Mouse (Mus musculus): ENCODE data around the gene S1pr4. TPM values are rescaled to one million over a fixed set of nuclear protein-coding genes. Genes with fewer than 3 reads are reported as not detected.

Gene S1pr4
- total and polyA plus RNA-seq, 2 experiments from 2014 or later = 0.39 TPM; not detected in 1

- ATAC-seq (no peak), DNase-seq (no peak)
- H3K27ac ChIP-seq (ENCODE audit: low read depth, low read length) = no peak overlapping the region
- no peak overlapping the region for H3K4me3 ChIP-seq (ENCODE audit: low read depth, low read length)
- H3K9me3 ChIP-seq (ENCODE audit: low read length) = no peaks in the 10 kb centered on the region
- H3K9ac ChIP-seq = no peak overlapping the region
- no peak overlapping the region for H3K4me2 ChIP-seq (ENCODE audit: low read depth)
- 74% methylated on average over 21 of the region's 21 CpGs for WGBS
- no peaks in the 10 kb centered on the region for H3K4me1 ChIP-seq (ENCODE audit: insufficient read depth)
- no peak for TF ChIP-seq CTCF (IDR thresholded peaks at IDR 0.05; ENCODE audit: low read depth)
- H3K36me3 ChIP-seq (ENCODE audit: insufficient read depth) = peaks cover 22% of the 10 kb centered on the region
- peaks cover 9% of the 10 kb centered on the region; the same call in 1 of the 2 replicates for H3K27me3 ChIP-seq (ENCODE audit: insufficient read depth, low read length)
Measured at GRCm38 (mm10) chr10:81459399-81459798, 40.5 kb downstream of the S1pr4 start.

GRCm38 (mm10) chr10:81458267-81458666 is 41.7 kb downstream of the S1pr4 start:
- no peak overlapping the region for H3K4me2 ChIP-seq (ENCODE audit: low read depth)
- no peak overlapping the region for H3K27ac ChIP-seq (ENCODE audit: low read depth, low read length)
- no peaks in the 10 kb centered on the region for H3K4me1 ChIP-seq (ENCODE audit: insufficient read depth)
- 80% methylated on average over 6 of the region's 6 CpGs for WGBS
- ATAC-seq (no peak), DNase-seq (no peak)
- H3K9me3 ChIP-seq (ENCODE audit: low read length) = no peaks in the 10 kb centered on the region
- no peak for TF ChIP-seq CTCF (IDR thresholded peaks at IDR 0.05; ENCODE audit: low read depth)
- H3K36me3 ChIP-seq (ENCODE audit: insufficient read depth) = peaks cover 12% of the 10 kb centered on the region
- H3K27me3 ChIP-seq (ENCODE audit: insufficient read depth, low read length) = peaks cover 20% of the 10 kb centered on the region
- no peak overlapping the region for H3K9ac ChIP-seq
- no peak overlapping the region for H3K4me3 ChIP-seq (ENCODE audit: low read depth, low read length)

- Histone ChIP-seq H3K27ac (ENCODE audit: low read depth, low read length) (no peak overlapping the region), H3K36me3 (ENCODE audit: insufficient read depth) (peaks cover 8% of the 10 kb centered on the region), H3K27me3 (ENCODE audit: insufficient read depth, low read length) (peaks cover 26% of the 10 kb centered on the region), H3K4me1 (ENCODE audit: insufficient read depth) (no peaks in the 10 kb centered on the region), H3K4me2 (ENCODE audit: low read depth) (no peak overlapping the region), H3K4me3 (ENCODE audit: low read depth, low read length) (no peak overlapping the region), H3K9ac (no peak overlapping the region), H3K9me3 (ENCODE audit: low read length) (no peaks in the 10 kb centered on the region)
- no peak for ATAC-seq
- 79% methylated on average over 8 of the region's 8 CpGs for WGBS
- DNase-seq = no peak
- TF ChIP-seq CTCF (IDR thresholded peaks at IDR 0.05; ENCODE audit: low read depth) = no peak
Measured at GRCm38 (mm10) chr10:81457624-81458023, 42.3 kb downstream of the S1pr4 start.

GRCm38 (mm10) chr10:81456983-81457563 is 42.9 kb downstream of the S1pr4 start:
- TF ChIP-seq CTCF (IDR thresholded peaks at IDR 0.05; ENCODE audit: low read depth) = no peak
- Histone ChIP-seq H3K4me2 (ENCODE audit: low read depth) (no peak overlapping the region), H3K36me3 (ENCODE audit: insufficient read depth) (peaks cover 5% of the 10 kb centered on the region; the same call in 1 of the 2 replicates), H3K4me1 (ENCODE audit: insufficient read depth) (no peaks in the 10 kb centered on the region), H3K27ac (ENCODE audit: low read depth, low read length) (no peak overlapping the region), H3K4me3 (ENCODE audit: low read depth, low read length) (no peak overlapping the region), H3K9me3 (ENCODE audit: low read length) (no peaks in the 10 kb centered on the region), H3K27me3 (ENCODE audit: insufficient read depth, low read length) (peaks cover 31% of the 10 kb centered on the region), H3K9ac (no peak overlapping the region)
- 54% methylated on average over 12 of the region's 12 CpGs for WGBS
- ATAC-seq (peak; percentile 19; the same call in 1 of the 2 replicates), DNase-seq (no peak)

GRCm38 (mm10) chr10:81455181-81455895 is 44.6 kb downstream of the S1pr4 start, which contains the start of gene Nfic:
Gene Nfic, minus strand, starts transcription at chr10:81455635.
- Histone ChIP-seq H3K9ac (no peak within 1 kb of the TSS), H3K4me1 (ENCODE audit: insufficient read depth) (no peaks in the 10 kb centered on the region), H3K4me3 (ENCODE audit: low read depth, low read length) (no peak within 1 kb of the TSS), H3K9me3 (ENCODE audit: low read length) (no peaks in the 10 kb centered on the region), H3K4me2 (ENCODE audit: low read depth) (no peak within 1 kb of the TSS), H3K27me3 (ENCODE audit: insufficient read depth, low read length) (peaks cover 35% of the 10 kb centered on the region), H3K36me3 (ENCODE audit: insufficient read depth) (no peaks in the 10 kb centered on the region), H3K27ac (ENCODE audit: low read depth, low read length) (no peak within 1 kb of the TSS)
- no peak for TF ChIP-seq CTCF (IDR thresholded peaks at IDR 0.05; ENCODE audit: low read depth)
- ATAC-seq (no peak), DNase-seq (no peak)
- WGBS = 63% methylated on average over 28 of the region's 28 CpGs

- Histone ChIP-seq H3K4me2 (ENCODE audit: low read depth) (no peak overlapping the region), H3K9me3 (ENCODE audit: low read length) (no peaks in the 10 kb centered on the region), H3K36me3 (ENCODE audit: insufficient read depth) (no peaks in the 10 kb centered on the region), H3K4me3 (ENCODE audit: low read depth, low read length) (no peak overlapping the region), H3K27ac (ENCODE audit: low read depth, low read length) (no peak overlapping the region), H3K4me1 (ENCODE audit: insufficient read depth) (no peaks in the 10 kb centered on the region), H3K27me3 (ENCODE audit: insufficient read depth, low read length) (peaks cover 35% of the 10 kb centered on the region), H3K9ac (no peak overlapping the region)
- WGBS = 77% methylated on average over 2 of the region's 2 CpGs
- DNase-seq = no peak
- no peak for TF ChIP-seq CTCF (IDR thresholded peaks at IDR 0.05; ENCODE audit: low read depth)
- no peak for ATAC-seq
Measured at GRCm38 (mm10) chr10:81454106-81454505, 45.8 kb downstream of the S1pr4 start.

- H3K4me3 ChIP-seq (ENCODE audit: low read depth, low read length) = no peak overlapping the region
- no peak overlapping the region for H3K4me2 ChIP-seq (ENCODE audit: low read depth)
- H3K9ac ChIP-seq = no peak overlapping the region
- ATAC-seq = no peak
- no peak for DNase-seq
- peaks cover 35% of the 10 kb centered on the region for H3K27me3 ChIP-seq (ENCODE audit: insufficient read depth, low read length)
- H3K27ac ChIP-seq (ENCODE audit: low read depth, low read length) = no peak overlapping the region
- no peaks in the 10 kb centered on the region for H3K9me3 ChIP-seq (ENCODE audit: low read length)
- TF ChIP-seq CTCF (IDR thresholded peaks at IDR 0.05; ENCODE audit: low read depth) = no peak
- no peaks in the 10 kb centered on the region for H3K36me3 ChIP-seq (ENCODE audit: insufficient read depth)
- no peaks in the 10 kb centered on the region for H3K4me1 ChIP-seq (ENCODE audit: insufficient read depth)
- WGBS = 5% methylated on average over 14 of the region's 14 CpGs
Measured at GRCm38 (mm10) chr10:81452947-81453288, 47.0 kb downstream of the S1pr4 start.

All from forebrain, postnatal 0 days (tissue).